Mouse (Mus musculus) layer of hippocampus, postnatal 25 days (tissue): ENCODE measurements around the gene Chchd5. TPM values are rescaled to one million over a fixed set of nuclear protein-coding genes. Genes with fewer than 3 reads are reported as not detected.

Experiments used
- DNase-seq, 2 experiments: peaks; one replicate each; pipeline ENCODE4 v3.0.0; 2022; ENCODE audit warnings: mixed read lengths in 2 of 2, low spot score in 1 of 2; ENCODE audit errors: extremely low spot score in 1 of 2
- total RNA-seq, 2 experiments: library from RNA; stranded (reverse); gene quantifications; 2 replicates each; pipeline ENCODE4 v1.2.3; 2021

Gene Chchd5
- total RNA-seq, 2 experiments from 2014 or later, result 12.8 to 13.6 TPM

DNA sequence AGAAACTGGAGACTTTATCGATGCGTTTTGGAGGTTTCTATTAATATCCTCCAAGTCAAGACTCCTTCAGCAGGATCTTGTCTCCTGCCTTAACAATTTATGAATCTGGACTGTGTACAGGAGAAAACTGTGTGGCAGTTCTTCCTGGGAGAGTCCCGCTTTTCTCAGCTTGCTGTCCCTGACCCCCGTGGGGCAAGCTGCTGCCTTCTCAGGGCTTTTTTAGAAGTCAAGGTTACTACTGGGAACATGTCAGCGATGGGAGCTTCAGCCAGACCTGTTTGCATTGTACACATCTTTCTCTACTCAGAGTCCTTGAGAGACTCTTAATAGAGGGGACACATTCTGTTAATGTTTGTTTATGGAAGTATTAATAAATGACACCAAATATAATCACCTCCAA lies 20.9 kb downstream of the Chchd5 start:
- no peak for DNase-seq

DNA sequence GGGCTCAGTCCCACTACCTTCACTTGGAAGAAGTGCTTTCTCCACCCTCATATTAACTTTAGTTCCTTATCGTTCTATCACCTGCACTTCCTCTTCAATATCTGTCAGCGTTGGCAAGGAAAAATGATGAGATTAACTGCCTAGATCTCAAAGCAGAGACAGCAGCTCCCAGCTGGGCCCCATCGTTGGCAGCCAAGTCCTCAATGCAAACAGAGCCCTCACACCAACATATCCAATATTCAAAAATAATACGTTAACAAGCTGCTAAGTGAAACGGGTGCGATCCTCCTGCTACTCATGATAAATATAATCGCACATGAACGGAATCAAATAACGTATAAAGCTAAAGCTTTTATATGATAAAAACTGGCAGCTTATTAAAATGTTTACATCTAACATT lies 21.6 kb downstream of the Chchd5 start:
- DNase-seq, result no peak

DNA sequence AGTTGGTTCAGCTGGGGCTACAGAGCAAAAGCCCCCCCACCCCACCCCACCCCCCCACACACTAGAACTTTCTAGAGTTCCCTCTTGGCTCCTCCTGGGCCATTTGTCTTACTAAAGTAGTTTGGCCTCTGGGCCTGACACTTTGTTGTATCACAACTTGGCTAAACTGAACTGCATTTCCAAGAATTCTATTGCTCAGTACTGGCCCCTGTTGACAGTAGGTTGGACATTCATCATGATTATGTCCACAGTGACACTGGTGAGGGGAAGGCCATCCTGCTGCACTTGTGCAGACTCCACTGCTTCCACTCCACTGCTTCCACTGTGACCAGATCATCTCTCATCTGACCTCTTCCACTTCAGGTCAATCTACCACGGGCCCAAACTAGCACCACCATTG lies 23.3 kb downstream of the Chchd5 start:
- DNase-seq, result no peak

DNA sequence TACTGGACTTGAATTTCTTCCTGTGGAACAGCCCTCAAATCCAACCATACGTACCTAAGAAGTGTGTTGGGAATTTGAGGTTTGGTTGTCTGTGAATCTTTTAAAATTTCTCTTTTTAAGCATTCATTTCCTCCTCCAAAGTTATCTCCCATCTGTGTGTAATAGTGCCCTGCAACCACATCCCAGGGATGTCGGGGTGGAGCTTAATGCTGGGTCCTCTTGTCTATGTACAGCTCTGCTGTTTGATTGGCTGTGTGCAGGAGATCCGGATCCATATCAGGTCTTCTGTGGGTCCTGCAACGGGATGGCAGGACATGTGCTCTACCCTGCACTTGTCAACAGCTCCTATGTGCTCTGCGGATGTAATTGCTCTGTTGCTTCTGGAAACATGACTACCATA lies 35.3 kb downstream of the Chchd5 start:
- DNase-seq, result no peak

DNA sequence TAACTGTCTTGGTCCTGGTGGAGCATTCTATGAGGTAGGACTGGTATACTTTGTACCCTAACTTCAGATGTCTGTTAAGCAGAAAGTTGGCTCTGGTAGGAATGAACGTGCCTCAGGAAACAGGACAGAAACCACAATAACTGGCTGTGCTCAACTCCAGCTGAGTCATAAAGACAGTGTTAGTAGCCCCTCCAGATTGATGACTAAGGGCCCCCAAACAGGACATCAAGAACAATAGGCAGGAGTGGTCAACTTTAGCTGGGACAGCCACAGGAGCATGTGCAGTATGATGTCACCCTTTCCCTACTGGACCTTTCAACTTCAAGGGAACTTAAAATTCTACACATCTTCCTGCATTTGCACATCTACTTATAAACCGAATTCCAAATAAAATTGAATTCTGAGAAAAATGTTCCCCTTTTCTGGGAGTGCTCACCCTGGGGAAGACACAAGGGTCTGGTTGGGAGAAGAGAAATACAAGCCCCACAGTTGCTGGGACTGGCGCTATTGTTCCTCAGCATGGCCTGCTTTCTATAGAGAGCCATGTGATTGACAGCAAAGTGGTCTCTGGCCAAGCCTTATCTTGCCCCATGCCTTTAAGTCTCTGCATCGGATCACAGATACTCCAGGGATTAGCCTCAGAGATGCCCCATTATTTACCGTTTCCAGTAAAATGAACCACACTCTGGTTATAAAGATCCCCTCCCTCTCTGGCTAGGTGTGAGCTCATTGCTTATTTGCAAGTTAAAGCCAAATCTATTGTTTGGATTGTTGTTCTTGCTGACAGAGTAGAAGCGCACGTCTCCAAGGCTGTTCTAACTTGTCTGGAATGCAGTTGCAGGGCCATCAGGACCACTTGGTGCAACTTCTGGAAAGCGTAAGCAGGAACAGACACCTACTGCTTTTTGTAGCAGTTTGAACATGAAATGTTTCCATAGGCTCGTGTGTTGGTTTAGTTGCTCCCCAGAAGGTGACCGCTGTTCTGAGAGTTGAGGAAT lies 37.3 kb downstream of the Chchd5 start:
- DNase-seq, result no peak

DNA sequence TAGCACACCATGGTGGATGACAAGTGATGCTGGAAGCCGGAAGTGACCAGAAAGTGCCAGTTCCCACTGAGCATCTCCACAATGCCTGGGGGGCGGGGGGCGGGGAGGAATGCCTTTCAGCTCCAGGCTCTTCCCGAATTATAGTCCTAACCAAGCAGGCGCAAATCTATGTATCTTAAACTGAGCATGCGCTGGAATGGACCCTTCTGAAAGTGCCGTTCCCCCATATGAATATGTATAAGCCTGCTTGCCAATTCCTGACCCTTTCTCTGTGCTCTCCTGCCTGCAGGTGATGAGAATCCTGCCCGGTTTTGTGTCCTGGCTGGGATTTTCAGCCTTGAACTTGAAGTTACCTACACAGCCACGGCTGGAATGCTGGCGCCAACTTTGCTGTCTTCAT lies 43.9 kb downstream of the Chchd5 start:
- no peak for DNase-seq

DNA sequence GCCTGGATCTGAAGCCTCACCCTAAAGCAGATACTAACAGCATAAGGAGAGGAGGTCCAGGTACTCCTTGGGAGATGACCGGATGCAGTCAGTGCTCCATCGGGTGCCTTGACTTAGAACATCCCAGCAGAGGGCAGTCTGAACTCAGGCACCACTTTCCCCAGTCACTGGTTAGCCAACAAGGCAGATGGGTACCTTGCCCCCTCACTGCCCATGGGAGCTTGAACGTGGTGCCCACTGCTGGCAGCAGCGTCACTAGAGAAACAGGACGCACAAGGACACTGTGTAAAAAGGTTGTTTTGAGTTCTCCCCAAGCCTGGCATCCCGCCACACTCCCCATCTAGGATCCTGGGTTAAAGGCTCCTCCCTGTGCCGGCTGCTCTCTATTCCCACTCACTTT lies 45.0 kb downstream of the Chchd5 start:
- DNase-seq, result peak; percentile 24 to 47

DNA sequence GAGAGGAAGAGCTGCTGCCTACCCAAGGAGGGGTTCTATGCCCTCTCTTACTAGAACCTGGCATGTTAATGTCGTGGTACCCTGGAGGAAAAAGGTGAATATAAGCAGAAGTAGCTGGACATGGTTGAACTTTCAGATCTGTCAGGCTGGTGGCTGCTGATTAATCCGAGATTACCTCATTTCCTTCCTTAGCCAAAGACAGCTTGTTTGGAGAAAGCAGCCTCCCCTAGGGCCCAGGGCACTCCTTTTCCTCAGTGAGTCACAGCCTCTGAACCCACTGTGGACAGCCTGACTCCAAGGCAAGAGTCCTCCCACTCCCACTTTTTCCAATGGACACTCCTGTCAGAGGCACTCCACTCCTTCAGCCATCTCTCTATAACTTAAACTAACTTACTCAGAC lies 46.1 kb downstream of the Chchd5 start:
- no peak for DNase-seq

DNA sequence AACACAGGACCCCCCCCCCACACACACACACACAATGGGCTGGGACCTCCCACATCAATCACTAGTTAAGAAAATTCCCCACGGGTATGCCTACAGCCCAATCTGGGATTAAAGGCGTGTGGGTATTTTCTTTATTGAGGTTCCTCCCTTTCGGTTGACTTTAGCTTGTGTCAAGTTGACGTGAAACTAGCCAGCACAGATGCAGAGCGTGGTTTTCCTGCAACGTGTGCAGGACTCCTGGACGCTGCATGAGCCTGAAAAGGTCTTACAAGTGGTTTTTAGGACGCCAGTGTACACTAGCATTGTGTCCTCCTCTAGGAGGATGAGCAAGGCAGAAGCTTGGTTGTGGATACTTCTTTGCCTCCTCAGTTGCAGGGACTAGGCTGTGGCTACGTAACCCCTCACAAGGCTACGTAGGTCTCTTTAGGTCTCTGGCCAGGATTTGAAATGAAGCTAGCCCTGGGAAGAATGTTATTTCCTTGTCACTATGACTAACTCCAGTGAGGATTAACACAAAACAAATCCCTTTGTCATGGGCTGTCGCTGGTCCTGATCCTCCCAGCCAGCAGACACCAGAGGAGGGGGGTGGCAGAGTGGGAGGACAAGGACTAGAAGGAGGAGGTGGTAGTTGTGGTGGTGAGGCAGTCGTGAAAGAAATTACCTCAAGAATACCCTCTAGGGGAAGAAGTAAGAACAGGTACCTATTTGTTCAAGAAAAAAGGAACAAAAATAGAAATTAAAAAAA lies 47.3 kb downstream of the Chchd5 start:
- DNase-seq, result no peak

DNA sequence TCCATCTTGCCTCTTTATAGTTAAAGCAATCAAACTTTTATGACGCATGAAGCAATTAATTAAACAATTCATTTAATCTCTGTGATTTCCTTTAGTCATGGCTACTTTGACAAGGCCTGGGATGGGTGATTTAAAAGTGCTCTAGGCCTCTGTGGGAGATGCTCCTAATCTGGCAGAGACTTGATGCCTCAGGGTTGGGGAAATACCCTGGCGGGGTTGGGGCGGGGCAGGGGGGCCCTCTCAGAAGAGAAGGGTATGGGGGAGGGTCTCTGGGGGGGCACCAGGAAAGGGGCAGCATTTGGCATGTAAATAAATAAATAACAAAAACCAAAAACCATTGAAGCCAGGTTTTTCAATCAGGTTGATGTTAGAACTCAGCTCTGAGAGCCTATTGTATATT lies 48.2 kb downstream of the Chchd5 start:
- DNase-seq, result no peak

DNA sequence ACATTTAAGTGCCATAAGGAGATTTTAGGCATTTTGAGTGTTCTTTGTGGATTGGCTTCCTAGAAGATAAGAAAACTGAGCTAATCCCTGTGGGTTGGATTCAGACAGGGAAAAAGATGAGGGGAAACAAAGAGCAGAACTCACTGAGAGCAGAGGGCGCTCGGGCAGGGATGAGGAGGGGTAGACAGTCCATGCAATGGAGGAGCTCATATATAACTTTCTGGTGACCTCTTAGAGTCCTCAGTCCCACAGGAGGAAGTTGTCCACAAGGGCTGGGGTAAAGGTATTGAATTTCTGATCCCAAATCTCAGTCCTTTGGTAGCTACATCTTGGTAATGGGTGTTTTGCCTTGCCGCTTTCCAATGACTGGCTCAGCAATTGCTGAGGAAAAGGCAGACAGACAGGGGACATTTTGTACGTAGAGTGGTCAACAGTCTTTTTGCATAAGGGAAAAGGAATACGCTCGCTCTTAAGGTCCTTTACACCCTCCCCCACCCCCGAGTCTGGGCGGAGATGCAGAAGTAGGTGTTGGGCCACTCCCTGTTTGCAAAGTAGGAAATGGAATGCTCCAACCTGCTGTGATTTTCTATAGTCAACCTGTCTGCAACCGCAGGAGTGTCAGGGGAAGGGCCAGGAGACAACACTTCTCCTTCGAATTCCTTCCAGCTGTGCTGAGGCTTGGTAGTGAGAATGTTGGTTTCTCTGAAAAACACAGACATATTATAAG lies 48.8 kb downstream of the Chchd5 start:
- DNase-seq, result no peak

DNA sequence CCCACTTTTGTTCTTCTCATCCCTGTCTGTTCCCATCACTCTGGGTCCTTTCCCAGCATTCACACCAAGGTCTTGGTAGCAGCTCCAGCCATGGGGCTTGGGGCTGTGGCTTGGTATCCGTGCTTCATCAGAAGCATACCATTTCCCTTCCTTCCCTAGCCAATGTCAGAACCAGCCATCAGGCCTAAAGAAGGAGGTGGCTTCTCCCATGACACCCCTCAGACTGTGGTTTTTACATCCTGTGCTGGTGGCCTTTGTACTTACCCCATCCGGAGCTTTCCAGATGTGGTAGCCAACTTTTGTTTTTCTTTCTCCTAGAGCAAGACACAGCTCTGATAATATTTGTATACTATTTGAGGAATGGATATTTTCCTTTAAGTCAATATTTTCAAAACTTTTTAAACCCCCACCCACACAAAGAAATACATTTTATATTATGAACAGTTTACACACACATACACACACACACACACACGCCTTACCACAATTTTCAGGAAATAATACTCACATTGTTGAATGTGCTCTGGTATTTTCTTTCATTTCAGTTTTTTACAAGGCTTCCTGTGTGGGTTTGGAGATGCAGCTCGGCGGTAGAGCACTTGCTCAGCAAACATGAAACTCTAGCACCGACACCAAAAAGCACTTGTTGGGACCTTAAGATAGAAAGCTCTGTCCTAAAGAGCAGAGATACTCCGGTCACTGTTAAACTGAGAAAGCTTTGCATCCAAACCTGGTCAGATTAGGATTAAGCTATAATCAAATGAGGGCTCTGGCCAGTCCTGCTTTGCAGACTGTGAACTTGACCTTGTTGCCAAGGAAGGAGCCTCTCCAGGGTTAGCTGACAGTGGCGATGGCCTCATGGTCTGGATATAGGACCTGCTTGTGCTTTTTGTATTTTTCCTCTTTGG lies 50.7 kb downstream of the Chchd5 start:
- DNase-seq, result no peak

DNA sequence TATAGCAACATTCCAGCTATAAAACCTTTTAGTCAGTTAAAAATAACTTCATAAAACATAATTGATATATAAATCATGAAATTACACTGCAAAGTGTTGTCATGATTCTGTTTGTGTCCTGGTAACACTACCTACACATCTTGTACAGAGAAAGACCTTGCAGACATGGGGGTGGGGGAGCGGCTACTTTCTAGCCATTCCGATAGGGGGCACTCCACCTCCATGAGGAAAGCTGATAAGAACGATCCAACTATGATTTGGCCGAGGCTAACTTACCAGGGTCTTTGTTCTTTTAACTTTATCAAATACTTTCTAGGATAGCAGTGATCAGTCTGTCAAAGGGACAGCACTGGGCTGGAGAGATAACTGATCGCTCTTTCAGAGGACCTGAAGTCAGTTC lies 52.0 kb downstream of the Chchd5 start:
- DNase-seq, result no peak

DNA sequence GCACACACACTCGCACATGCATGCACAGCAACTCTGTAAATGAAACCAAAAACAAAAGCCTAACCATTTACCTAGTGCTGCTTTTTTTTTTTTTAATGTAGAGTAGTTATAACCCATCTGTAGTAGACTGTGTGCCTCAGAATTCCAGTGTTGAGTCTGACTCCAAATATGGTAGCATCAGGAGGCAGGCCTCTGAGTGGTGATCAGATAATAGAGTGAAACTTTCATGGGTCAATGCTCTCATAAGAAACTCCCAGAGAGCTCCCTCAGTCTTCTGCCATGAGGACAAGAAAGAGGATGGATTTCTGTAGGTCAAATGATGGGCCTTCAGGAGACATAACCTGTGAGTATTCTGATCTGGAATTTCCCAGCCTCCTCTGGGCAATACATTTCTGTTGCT lies 52.9 kb downstream of the Chchd5 start:
- DNase-seq, result no peak

DNA sequence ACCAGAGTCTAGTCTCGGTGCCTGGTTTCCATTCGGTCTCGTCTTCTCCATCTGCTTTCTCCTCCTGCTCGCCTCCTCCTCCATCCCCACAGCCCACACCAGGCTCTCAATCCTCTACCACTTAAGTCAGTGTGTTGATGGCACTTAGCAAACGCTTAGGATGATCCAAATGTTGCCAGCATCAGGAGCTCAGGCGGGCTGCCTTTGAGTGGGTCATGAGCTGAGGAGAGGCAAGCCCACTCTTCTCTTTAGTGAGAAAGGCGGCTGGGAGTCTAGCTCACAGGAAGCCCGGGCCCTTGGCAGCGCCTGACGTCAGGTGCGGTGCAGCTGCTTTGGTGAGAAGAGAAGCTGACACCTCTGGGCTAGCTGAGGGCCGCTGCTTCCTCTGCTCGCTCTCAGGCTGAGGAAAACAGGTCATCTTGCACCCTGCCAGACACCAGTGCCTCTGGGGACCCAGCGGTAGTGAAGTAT lies 54.1 kb downstream of the Chchd5 start:
- no peak for DNase-seq

Other genes starting within 250 kb of the Chchd5 start
- 1 to 10 TPM; 4.6 to 4.7 TPM for gene Zc3h8, start 185.6 kb upstream of the Chchd5 start, total RNA-seq
- gene Zc3h6, start 162.3 kb upstream of the Chchd5 start, total RNA-seq, result 10 to 100 TPM; 14.7 to 17.5 TPM
- gene Gm10762, start 162.0 kb upstream of the Chchd5 start, total RNA-seq, result 1 to 10 TPM; 6.2 to 7.5 TPM
- gene Vinac1, start 81.5 kb upstream of the Chchd5 start, total RNA-seq, result not detected
- 10 to 100 TPM; 32.8 to 35.2 TPM for gene Ttl, start 63.8 kb upstream of the Chchd5 start, total RNA-seq
- 10 to 100 TPM; 14.9 to 15.5 TPM for gene Polr1b, start 28.7 kb upstream of the Chchd5 start, total RNA-seq
- gene Slc20a1, start 69.1 kb downstream of the Chchd5 start, total RNA-seq, result 100 to 1,000 TPM in 1 of 2 experiments, 10 to 100 TPM in 1; 97.2 to 112 TPM
- 1 to 10 TPM in 1 of 2 experiments, under 1 TPM in 1; 0.81 to 1.1 TPM for gene Ckap2l, start 167.5 kb downstream of the Chchd5 start, total RNA-seq
- gene Il1a, start 180.3 kb downstream of the Chchd5 start, total RNA-seq, result under 1 TPM; 0.61 to 0.69 TPM
- gene Il1b, start 241.4 kb downstream of the Chchd5 start, total RNA-seq, result not detected